Mouse (Mus musculus) hindbrain, embryonic 11.5 days (tissue): Measurements from ENCODE around the gene Ciao2b. TPM values are rescaled to one million over a fixed set of nuclear protein-coding genes. Genes with fewer than 3 reads are reported as not detected.

Experiments used
- polyA plus RNA-seq: library from polyadenylated mRNA; unstranded; fragments of >200 nt; fragmentation: Nextera tagmentation; extraction: Ambion mirVana; gene quantifications from 2 replicates; pipeline ENCODE4 v1.2.1, GENCODE M21; 2014

Ciao2b gene
- polyA plus RNA-seq, 1 experiment from 2014 or later: 99.6 TPM

Other genes with a start within 250 kb of the Ciao2b start
- 2.7 and 3.8 TPM in 2 replicates for gene Cmtm4, start 246.2 kb downstream of the Ciao2b start, polyA plus RNA-seq
- gene Dync1li2, start 198.9 kb downstream of the Ciao2b start, polyA plus RNA-seq: 95.4 and 96.4 TPM in 2 replicates
- 0.10 TPM in 1 of 2 replicates, not detected in the other for gene Terb1, start 132.1 kb downstream of the Ciao2b start, polyA plus RNA-seq
- gene Nae1, start 107.3 kb downstream of the Ciao2b start, polyA plus RNA-seq: 140 TPM in 2 replicates
- gene Car7, start 107.3 kb downstream of the Ciao2b start, polyA plus RNA-seq: 0.42 and 0.52 TPM in 2 replicates
- 14.4 and 17.1 TPM in 2 replicates for gene Pdp2, start 50.5 kb downstream of the Ciao2b start, polyA plus RNA-seq
- gene Cdh16, start 17.6 kb downstream of the Ciao2b start, polyA plus RNA-seq: not detected in 2 replicates
- gene Rrad, start 10.6 kb downstream of the Ciao2b start, polyA plus RNA-seq: 1.7 and 2.1 TPM in 2 replicates
- not detected in 2 replicates for gene Ces2a, start 92.0 kb upstream of the Ciao2b start, polyA plus RNA-seq
- gene Ces2b, start 189.6 kb upstream of the Ciao2b start, polyA plus RNA-seq: 0.17 TPM in 1 of 2 replicates, not detected in the other
- not detected in 2 replicates for gene Ces2c, start 205.1 kb upstream of the Ciao2b start, polyA plus RNA-seq